Comparison of ENCODE assay signal across 22 mouse cellular contexts in the genomic region with DNA sequence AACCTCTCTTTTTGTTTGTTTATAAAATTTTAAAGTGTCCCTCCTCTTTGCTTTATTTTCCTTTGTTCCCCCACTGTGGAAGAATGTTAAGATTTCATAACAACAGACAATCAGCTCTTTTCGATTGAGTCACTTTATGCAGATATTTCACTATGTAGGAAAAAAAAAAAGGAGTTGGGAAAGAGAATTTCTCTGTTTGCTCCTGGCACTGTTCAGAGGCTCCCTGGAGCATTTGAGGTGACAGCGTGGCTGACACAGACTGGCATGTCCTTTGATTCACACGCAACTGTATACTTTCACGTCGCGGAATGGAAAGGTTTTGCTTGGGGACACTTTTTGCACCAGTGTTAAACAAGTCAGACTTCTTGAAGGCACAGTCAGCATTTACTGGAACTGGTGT.
DNase-seq lines count a peak whose midpoint lies in the region; ATAC-seq and TF ChIP-seq lines count a peak whose summit lies in the region.
"Had no signal": no experiment of that assay in that cellular context is flagged by ENCODE, and none has a peak within 500 bp of the region (broad histone marks: within the 10 kb centered on the region; RNA-seq: fewer than 3 reads in every experiment).

No protein-coding gene starts in this region.

- WGBS in midbrain, embryonic 14.5 days = 44% methylated on average over 6 of the region's 6 CpGs
- WGBS in midbrain, embryonic 11.5 days = 73% methylated on average over 6 of the region's 6 CpGs
- 44% methylated on average over 6 of the region's 6 CpGs for WGBS in lung, embryonic 16.5 days
- 76% methylated on average over 6 of the region's 6 CpGs for WGBS in small intestine, adult 2 months
- 66% methylated on average over 6 of the region's 6 CpGs for WGBS in hindbrain, embryonic 14.5 days

- no peak for ATAC-seq in midbrain, embryonic 14.5 days (ENCODE audit: low FRiP score, low TSS enrichment)
- ATAC-seq in midbrain, embryonic 11.5 days (ENCODE audit: low FRiP score) = no peak
- ATAC-seq in lung, embryonic 16.5 days (ENCODE audit: low read depth) = peak; percentile 67; the same call in 1 of the 2 replicates
- no peak for ATAC-seq in hindbrain, embryonic 14.5 days (ENCODE audit: low FRiP score)

- H3K9me3 ChIP-seq in midbrain, embryonic 14.5 days (ENCODE audit: control insufficient read depth, low read length) = no peaks in the 10 kb centered on the region
- H3K9me3 ChIP-seq in midbrain, embryonic 11.5 days (ENCODE audit: control insufficient read depth, low read length) = no peaks in the 10 kb centered on the region
- H3K9me3 ChIP-seq in lung, embryonic 16.5 days (ENCODE audit: control insufficient read depth, low read length) = no peaks in the 10 kb centered on the region
- no peaks in the 10 kb centered on the region for H3K9me3 ChIP-seq in hindbrain, embryonic 14.5 days (ENCODE audit: control insufficient read depth, low read length)
- H3K9me3 ChIP-seq: forebrain, embryonic 12.5 days; heart, embryonic 15.5 days; hindbrain, embryonic 15.5 days; midbrain, embryonic 12.5 days had no signal

- H3K9ac ChIP-seq in midbrain, embryonic 14.5 days (replicated peaks; ENCODE audit: low read length) = no peak overlapping the region
- H3K9ac ChIP-seq in midbrain, embryonic 11.5 days (ENCODE audit: low read length) = no peak overlapping the region
- H3K9ac ChIP-seq in lung, embryonic 16.5 days (ENCODE audit: low read length) = no peak overlapping the region
- H3K9ac ChIP-seq in hindbrain, embryonic 14.5 days = no peak overlapping the region
- H3K9ac ChIP-seq: forebrain, embryonic 12.5 days; heart, embryonic 15.5 days; hindbrain, embryonic 15.5 days; liver, embryonic 14.5 days; midbrain, embryonic 12.5 days had no signal

- DNase-seq in midbrain, embryonic 14.5 days = peak; percentile 11
- DNase-seq in midbrain, embryonic 11.5 days (ENCODE audit: low spot score, missing footprints) = no peak
- peak; percentile 40 for DNase-seq in adrenal gland, postnatal 14 days
- DNase-seq in hindbrain, embryonic 14.5 days (ENCODE audit: low spot score) = no peak
- DNase-seq in heart, adult 9 months (ENCODE audit: low spot score in 2 of 2) = no peak
- DNase-seq in layer of hippocampus, adult 11-12 months (ENCODE audit: low spot score) = no peak
- DNase-seq: cerebellum, adult 18-20 months; cerebellum, postnatal 14 days; gastrocnemius, postnatal 25 days; heart, postnatal 4 days; kidney, adult 8-10 months; kidney, postnatal 14 days; right cerebral cortex, postnatal 14 days; thymus, postnatal 14 days had no signal

- TF ChIP-seq POLR2A in small intestine, adult 2 months (IDR thresholded peaks at IDR 0.05; ENCODE audit: low read depth, low read length) = no peak

- no peak overlapping the region for H3K27ac ChIP-seq in midbrain, embryonic 14.5 days (replicated peaks; ENCODE audit: low read depth, low read length)
- no peak overlapping the region for H3K27ac ChIP-seq in midbrain, embryonic 11.5 days (ENCODE audit: low read depth, low read length)
- H3K27ac ChIP-seq in lung, embryonic 16.5 days (ENCODE audit: low read length) = no peak overlapping the region
- H3K27ac ChIP-seq in small intestine, adult 2 months (ENCODE audit: insufficient read depth, low read depth, low read length) = 0 out of 2 replicates have a peak overlapping the region, but pooled peaks have one; percentile 10
- no peak overlapping the region for H3K27ac ChIP-seq in hindbrain, embryonic 14.5 days
- H3K27ac ChIP-seq: forebrain, embryonic 12.5 days; heart, embryonic 15.5 days; hindbrain, embryonic 15.5 days; layer of hippocampus, adult 2 months; liver, embryonic 14.5 days; midbrain, embryonic 12.5 days had no signal

- no peaks in the 10 kb centered on the region for H3K36me3 ChIP-seq in midbrain, embryonic 14.5 days (ENCODE audit: control insufficient read depth, insufficient read depth, low read length)
- no peaks in the 10 kb centered on the region for H3K36me3 ChIP-seq in midbrain, embryonic 11.5 days (ENCODE audit: control insufficient read depth, insufficient read depth, low read length)
- no peaks in the 10 kb centered on the region for H3K36me3 ChIP-seq in lung, embryonic 16.5 days (ENCODE audit: control insufficient read depth, insufficient read depth, low read length)
- H3K36me3 ChIP-seq in small intestine, adult 2 months (ENCODE audit: control insufficient read depth, insufficient read depth, low read length) = no peaks in the 10 kb centered on the region
- H3K36me3 ChIP-seq in hindbrain, embryonic 14.5 days (replicated peaks; ENCODE audit: control insufficient read depth, insufficient read depth) = no peaks in the 10 kb centered on the region
- H3K36me3 ChIP-seq: forebrain, embryonic 12.5 days; heart, embryonic 15.5 days; hindbrain, embryonic 15.5 days; midbrain, embryonic 12.5 days had no signal

- H3K4me3 ChIP-seq in midbrain, embryonic 14.5 days (replicated peaks; ENCODE audit: low read depth, low read length) = no peak overlapping the region
- no peak overlapping the region for H3K4me3 ChIP-seq in midbrain, embryonic 11.5 days (ENCODE audit: low read depth, low read length)
- no peak overlapping the region for H3K4me3 ChIP-seq in lung, embryonic 16.5 days (ENCODE audit: low read length)
- H3K4me3 ChIP-seq in small intestine, adult 2 months (ENCODE audit: low read depth, low read length) = no peak overlapping the region
- H3K4me3 ChIP-seq in hindbrain, embryonic 14.5 days (replicated peaks; ENCODE audit: low read length) = no peak overlapping the region
- H3K4me3 ChIP-seq: forebrain, embryonic 12.5 days; heart, embryonic 15.5 days; hindbrain, embryonic 15.5 days; layer of hippocampus, adult 2 months; midbrain, embryonic 12.5 days had no signal

- H3K4me2 ChIP-seq in midbrain, embryonic 14.5 days (ENCODE audit: low read length) = no peak overlapping the region
- H3K4me2 ChIP-seq in midbrain, embryonic 11.5 days = no peak overlapping the region
- no peak overlapping the region for H3K4me2 ChIP-seq in lung, embryonic 16.5 days (ENCODE audit: low read depth, low read length)
- H3K4me2 ChIP-seq in hindbrain, embryonic 14.5 days (replicated peaks) = no peak overlapping the region
- H3K4me2 ChIP-seq: forebrain, embryonic 12.5 days; heart, embryonic 15.5 days; hindbrain, embryonic 15.5 days; midbrain, embryonic 12.5 days had no signal

- H3K4me1 ChIP-seq in midbrain, embryonic 14.5 days (ENCODE audit: control insufficient read depth, insufficient read depth, low read length) = no peaks in the 10 kb centered on the region
- no peaks in the 10 kb centered on the region for H3K4me1 ChIP-seq in midbrain, embryonic 11.5 days (ENCODE audit: control insufficient read depth, insufficient read depth, low read length)
- 0 out of 2 replicates have a peak, but pooled peaks cover 4% of the 10 kb centered on the region for H3K4me1 ChIP-seq in lung, embryonic 16.5 days (replicated peaks; ENCODE audit: control insufficient read depth, insufficient read depth, low read length)
- H3K4me1 ChIP-seq in small intestine, adult 2 months (ENCODE audit: control insufficient read depth, insufficient read depth, insufficient read length, low read length) = no peaks in the 10 kb centered on the region
- no peaks in the 10 kb centered on the region for H3K4me1 ChIP-seq in hindbrain, embryonic 14.5 days (replicated peaks; ENCODE audit: control insufficient read depth, insufficient read depth, low read length)
- H3K4me1 ChIP-seq: forebrain, embryonic 12.5 days; hindbrain, embryonic 15.5 days; midbrain, embryonic 12.5 days had no signal

- TF ChIP-seq CTCF in small intestine, adult 2 months (IDR thresholded peaks at IDR 0.05; ENCODE audit: extremely low read depth, insufficient read length, insufficient replicate concordance, low read depth, low read length) = no peak

- no peaks in the 10 kb centered on the region for H3K27me3 ChIP-seq in midbrain, embryonic 14.5 days (ENCODE audit: control insufficient read depth, insufficient read depth, low read length)
- H3K27me3 ChIP-seq in midbrain, embryonic 11.5 days (ENCODE audit: control insufficient read depth, insufficient read depth, low read length) = no peaks in the 10 kb centered on the region
- H3K27me3 ChIP-seq in lung, embryonic 16.5 days (ENCODE audit: control insufficient read depth, insufficient read depth, low read depth, low read length) = no peaks in the 10 kb centered on the region
- H3K27me3 ChIP-seq in small intestine, adult 2 months (ENCODE audit: control insufficient read depth, insufficient read depth, low read length) = no peaks in the 10 kb centered on the region
- no peaks in the 10 kb centered on the region for H3K27me3 ChIP-seq in hindbrain, embryonic 14.5 days (ENCODE audit: control insufficient read depth, insufficient read depth, low read length)
- H3K27me3 ChIP-seq: forebrain, embryonic 12.5 days; heart, embryonic 15.5 days; hindbrain, embryonic 15.5 days; midbrain, embryonic 12.5 days had no signal

Comparison
In these comparisons a context has a peak if more than half of its experiments do, and no peak if none do; other contexts are left out.
1. DNase-seq: peak in midbrain, embryonic 14.5 days (single experiment) and adrenal gland, postnatal 14 days (single experiment); none in midbrain, embryonic 11.5 days (single experiment), hindbrain, embryonic 14.5 days (single experiment), heart, adult 9 months (0 of 2) and layer of hippocampus, adult 11-12 months (single experiment).